Mouse (Mus musculus): ENCODE data around the gene Grin1. TPM values are rescaled to one million over a fixed set of nuclear protein-coding genes. Genes with fewer than 3 reads are reported as not detected.
A peak's percentile ranks its signal among the peaks of the same experiment; 100 is the strongest.

The Grin1 gene
- total RNA-seq, 2 experiments from 2014 or later: not detected

GRCm38 (mm10) chr2:25288734-25289345, 30.1 kb downstream of the Grin1 start:
- no peak for DNase-seq
- intact Hi-C loops (cut with DNase I): no loop called here

- intact Hi-C loops (cut with DNase I): no loop called here
Observed at GRCm38 (mm10) chr2:25287927-25288649, 30.9 kb downstream of the Grin1 start, which contains the start of gene Tmem210. Gene Tmem210, plus strand, starts transcription at chr2:25288145.

GRCm38 (mm10) chr2:25286837-25287636, 31.9 kb downstream of the Grin1 start:
- intact Hi-C loops (cut with DNase I): no loop called here
- no peak for DNase-seq

More at GRCm38 (mm10) chr2:25287927-25288649, 30.9 kb downstream of the Grin1 start, which contains the start of gene Tmem210:
- no peak for DNase-seq

DNA sequence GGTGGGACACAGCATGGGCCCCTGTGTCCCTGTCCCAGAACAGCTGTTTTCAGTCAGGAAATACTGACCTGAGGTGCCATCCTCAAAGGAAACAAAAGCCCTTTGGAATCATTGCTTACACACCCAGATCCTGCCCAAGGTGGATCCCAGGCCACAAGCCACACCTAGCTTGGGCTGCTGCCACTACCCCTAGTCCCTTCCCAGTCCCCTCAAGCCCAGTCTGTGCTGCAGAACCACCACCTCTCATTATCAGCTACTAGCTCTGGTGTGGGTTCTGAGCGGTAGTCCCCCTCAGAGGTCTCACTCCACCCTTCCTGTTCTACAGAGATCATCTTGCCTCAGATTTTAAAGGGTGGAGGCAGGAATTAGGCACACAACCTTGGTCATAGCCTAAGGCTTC, 32.7 kb downstream of the Grin1 start:
- intact Hi-C loops (cut with DNase I): no loop called here
- DNase-seq: no peak

DNA sequence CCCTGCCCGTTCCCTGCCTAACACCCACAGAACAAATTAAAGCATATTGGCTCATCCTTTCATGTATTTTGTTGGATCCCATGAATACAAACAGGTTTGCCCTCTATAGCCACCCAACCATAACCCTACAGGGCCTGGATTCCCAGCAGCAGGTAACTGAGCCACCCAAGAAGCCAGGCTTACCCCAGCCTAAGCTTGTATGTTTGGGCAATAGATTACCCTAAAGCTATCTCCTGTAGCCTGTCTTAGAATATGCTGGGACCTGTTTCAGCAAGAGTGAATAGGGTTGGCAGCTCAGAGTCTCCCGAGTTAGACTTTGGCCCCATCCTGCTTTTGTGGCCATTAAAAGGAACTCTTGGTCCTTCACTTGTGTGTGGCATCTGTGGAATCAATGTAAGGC, 33.4 kb downstream of the Grin1 start:
- no peak for DNase-seq
- intact Hi-C loops (cut with DNase I): no loop called here

DNA sequence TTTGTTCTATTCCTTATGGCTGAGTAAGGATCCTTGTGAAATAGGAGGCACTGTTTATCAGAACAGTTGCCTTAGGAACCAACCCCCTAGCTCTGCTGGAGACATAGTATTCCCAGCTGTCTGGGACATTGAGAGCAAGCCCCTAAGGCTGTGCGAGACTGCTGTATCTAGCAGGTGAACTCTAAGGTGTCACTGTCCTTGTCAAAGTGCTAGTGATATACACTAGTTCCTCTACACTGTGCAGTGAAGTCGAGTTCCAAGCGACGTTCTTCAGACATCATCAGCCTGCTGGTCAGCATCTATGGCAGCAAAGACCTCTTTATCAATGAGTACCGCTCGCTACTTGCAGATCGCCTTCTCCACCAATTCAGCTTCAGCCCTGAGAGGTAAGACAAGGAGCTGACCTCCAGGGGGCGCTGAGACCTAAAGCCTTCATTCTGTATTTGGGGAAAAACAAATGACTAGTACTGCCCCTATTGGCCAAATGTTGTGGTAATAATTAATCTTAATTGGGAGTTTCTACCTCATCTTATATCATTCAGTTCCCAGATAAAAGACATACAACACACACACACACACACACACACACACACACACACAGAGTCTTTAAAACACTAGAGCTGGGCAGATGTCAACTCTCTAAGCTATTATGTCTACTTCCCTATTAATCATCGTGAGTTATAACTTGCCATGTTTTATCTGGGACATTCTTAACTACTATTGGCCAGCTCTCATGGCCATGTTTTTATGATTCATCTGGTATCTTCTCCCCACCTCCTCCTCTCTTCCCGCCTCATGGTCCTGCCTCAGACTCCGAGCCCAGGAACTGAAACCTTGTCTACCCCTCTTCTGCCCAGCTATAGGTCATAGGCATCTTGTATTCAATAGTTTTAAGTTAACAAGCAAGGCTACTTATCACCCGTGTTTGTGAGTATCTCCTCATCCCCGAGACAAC, 39.8 kb downstream of the Grin1 start:
- intact Hi-C loops (cut with DNase I): loop anchor here (5.0 kb wide), 1 partner anchor 53 kb away; the partner anchor contains the start of gene Man1b1
- DNase-seq: peak; percentile 82 to 89

- intact Hi-C loops (cut with DNase I): no loop called here
- DNase-seq: no peak
Observed at GRCm38 (mm10) chr2:25273010-25273409, 46.0 kb downstream of the Grin1 start.

DNA sequence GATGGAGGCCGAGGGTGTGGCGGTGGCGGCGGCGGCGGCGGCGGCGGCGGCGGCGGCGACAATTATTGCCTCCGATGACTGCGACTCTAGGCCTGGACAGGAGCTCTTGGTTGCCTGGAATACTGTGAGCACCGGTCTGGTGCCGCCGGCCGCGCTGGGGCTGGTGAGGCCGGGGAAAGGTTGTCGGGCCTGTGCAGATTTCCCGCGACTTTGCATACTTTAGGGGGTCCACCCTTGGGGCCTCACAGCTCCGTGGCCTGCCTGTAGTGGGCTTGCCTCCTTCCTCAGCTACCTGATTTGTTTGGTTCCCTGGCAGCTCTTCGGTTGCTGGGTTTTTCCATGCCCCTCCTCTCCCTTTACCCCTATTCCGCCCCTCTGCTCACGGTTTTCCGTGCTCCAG, 46.5 kb downstream of the Grin1 start:
- intact Hi-C loops (cut with DNase I): no loop called here
- DNase-seq: no peak

- intact Hi-C loops (cut with DNase I): no loop called here
- peak; percentile 98 to 99 for DNase-seq
Observed at GRCm38 (mm10) chr2:25271827-25272511, 47.0 kb downstream of the Grin1 start, which contains the start of the genes Ssna1 and Anapc2. Gene Ssna1, minus strand, starts transcription at chr2:25272438. Gene Anapc2, plus strand, starts transcription at chr2:25272478.

- no peak for DNase-seq
- intact Hi-C loops (cut with DNase I): no loop called here
Observed at GRCm38 (mm10) chr2:25267746-25268309, 51.2 kb downstream of the Grin1 start.

DNA sequence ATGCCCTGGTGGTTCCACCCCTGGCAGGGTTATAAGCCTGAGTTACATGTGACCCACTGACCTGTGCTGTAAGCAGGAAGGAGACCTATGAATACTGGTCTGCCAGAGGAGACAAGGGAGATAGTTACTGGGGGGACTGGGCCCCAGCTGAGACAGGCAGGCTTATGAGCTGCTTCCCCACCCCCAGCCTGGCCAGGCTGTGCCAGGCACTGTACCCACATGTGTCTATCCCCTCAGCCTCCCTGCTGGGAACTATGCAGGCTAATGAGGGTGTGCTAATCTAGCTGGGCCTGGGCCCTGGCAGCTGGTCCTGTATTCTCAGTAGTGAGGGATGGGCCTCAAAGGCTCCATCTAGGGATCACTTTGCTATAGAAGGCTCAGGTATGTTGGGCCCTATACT, 51.7 kb downstream of the Grin1 start:
- DNase-seq: no peak
- intact Hi-C loops (cut with DNase I): no loop called here

GRCm38 (mm10) chr2:25266720-25267119, 52.3 kb downstream of the Grin1 start:
- DNase-seq: peak; percentile 45 to 59
- intact Hi-C loops (cut with DNase I): no loop called here

DNA sequence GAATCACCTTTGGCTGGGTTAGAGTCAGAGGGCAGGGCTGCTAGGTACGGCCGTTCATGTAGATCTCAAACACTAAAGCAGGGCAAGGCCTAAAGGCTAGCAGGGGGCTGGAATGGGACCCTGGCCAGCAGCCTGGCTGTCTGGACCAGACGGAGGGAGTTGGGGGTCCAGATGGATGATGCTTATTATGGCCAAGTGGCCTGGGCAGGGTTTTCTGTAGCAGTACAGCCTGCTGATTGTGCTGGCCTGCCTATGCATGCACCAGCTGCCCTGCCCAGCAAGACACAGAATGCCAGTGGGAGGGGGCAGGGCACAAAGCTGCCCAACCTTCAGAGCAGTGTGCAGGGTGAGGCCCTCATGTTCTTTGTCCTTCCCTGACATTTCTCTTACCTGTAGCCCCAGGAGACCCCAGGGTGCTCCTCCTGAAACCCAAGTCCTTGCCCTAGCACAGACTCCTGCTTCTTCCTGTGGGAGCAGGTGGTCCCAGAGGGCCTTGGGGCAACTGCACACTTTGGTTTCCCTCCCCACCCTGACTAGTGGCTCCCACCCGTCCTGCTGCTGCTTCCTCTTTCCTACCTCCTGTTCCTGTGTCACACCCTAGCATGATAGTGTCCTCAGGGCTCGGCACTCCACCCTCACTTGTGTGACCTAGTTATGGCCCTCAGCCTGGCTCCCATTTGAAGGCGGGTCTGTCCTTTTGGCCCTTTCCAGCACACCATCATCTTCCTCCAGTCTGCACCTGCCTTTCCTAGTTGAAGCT, 52.9 kb downstream of the Grin1 start:
- intact Hi-C loops (cut with DNase I): no loop called here
- DNase-seq: peak in 1 of 2 experiments; percentile 42

DNA sequence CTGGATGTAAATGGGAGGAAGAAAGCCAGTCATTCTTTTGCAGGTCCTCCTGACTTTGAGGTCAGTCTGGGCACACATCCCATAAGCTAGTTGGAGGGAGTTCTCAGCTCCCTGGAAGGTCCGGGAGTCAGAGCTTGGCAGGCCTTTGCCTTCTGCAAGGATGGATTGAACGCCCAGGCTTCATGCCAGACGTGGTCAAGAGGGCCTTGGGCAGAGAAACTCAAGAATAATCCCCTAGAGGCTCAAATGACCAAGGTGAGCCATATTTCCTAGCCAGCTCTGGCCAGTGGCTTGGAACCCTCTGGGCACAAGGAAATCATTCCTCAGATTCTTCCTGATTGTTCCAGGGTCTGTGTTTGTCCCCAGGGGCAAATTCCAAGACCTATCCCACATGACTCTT, 54.1 kb downstream of the Grin1 start:
- DNase-seq: no peak
- intact Hi-C loops (cut with DNase I): no loop called here

- intact Hi-C loops (cut with DNase I): no loop called here
Observed at GRCm38 (mm10) chr2:25264286-25264660, 54.7 kb downstream of the Grin1 start.

DNA sequence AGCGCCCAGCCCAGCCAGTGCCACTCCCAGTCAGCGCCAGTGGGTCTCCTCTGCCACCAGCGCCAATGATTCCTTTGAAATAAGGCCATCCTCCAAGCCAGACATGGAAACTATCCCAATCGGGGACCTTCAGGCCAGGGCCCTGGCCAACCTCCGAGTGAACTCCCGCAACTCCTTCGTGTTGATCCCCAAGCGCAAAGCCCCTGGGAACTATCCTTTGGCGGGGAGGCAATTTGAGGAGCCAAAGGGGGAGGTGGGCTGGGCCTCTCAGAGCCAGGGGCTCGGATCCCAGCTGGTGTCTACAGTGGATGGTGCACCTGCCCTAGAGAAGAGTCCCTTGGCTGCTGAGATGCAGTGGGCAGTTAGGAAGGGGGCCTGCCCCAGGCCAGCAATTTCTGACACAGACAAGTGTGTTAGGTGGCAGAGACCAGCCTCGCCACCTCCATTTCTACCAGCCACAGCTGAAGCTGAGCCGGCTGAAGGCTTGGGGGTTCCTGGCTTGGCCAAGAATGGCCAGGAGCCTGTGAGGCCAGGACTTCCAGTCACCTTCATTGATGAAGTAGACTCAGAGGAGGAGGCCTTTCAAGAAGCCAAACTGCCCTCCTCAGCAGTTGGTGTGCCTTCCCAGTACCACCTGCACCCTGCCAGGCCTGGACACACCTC, 55.2 kb downstream of the Grin1 start:
- DNase-seq: no peak
- intact Hi-C loops (cut with DNase I): no loop called here

More at GRCm38 (mm10) chr2:25264286-25264660, 54.7 kb downstream of the Grin1 start:
- no peak for DNase-seq

DNA sequence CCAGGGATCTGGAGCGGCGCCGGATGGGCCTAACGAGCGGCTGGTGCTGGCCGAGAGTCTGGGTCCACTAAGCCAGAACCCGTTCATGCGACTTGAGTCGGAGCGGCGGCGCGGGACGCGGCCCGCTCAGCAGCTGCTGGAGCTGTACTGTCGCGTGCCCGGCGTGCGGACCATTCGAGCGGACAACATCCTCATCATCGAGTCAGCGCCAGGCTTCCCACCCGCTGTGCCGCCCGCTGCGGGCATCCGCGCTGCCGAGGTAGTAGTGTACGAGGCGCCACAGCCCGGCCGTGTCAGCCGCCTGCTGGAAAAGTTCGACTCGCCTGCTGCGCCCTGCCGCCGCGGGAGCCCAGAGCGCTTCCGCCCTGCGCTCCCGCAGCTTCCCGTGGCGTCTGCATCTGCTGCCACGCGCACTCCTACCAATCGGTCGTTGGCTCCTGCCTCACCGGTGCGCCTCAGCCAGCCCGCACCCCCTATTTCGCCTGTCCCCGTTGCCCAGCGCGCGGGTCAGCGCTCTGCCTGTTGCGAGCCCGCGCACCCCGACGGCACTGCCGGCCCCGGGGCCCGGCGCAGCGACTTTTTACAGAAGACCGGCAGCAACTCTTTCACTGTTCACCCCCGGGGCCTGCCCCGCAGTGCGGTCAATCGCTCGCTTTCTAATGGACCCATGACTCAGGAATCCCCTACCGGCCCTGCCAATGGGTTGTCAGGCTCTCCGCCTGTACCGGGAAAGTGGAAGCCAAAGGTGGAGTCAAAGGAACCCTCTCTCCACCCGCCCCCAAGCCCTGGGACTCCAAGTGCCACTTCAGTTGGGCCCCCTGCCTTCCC, 56.0 kb downstream of the Grin1 start:
- DNase-seq: peak; percentile 33 to 46
- intact Hi-C loops (cut with DNase I): no loop called here

All from heart, postnatal 14 days (tissue).